ENCODE assay signal across 8 mouse cellular contexts in genomic region chr9:73968641-73969121, GRCm38 (mm10). TPM values are rescaled to one million over a fixed set of nuclear protein-coding genes. Genes with fewer than 3 reads are reported as not detected.
DNase-seq lines count a peak whose midpoint lies in the region; ATAC-seq and TF ChIP-seq lines count a peak whose summit lies in the region.

Unc13c (minus strand) TSS chr9:73968966.

- peaks cover 2% of the 10 kb centered on the region; the same call in 1 of the 2 replicates for H3K4me1 ChIP-seq in kidney, adult 2 months (ENCODE audit: control insufficient read depth, insufficient read depth, low read length)
- H3K4me1 ChIP-seq in heart, embryonic 13.5 days: peaks cover 44% of the 10 kb centered on the region

- no peak for ATAC-seq in heart, embryonic 13.5 days (ENCODE audit: extremely low read depth, insufficient number of reproducible peaks, low FRiP score, low TSS enrichment)

- no peaks in the 10 kb centered on the region for H3K36me3 ChIP-seq in kidney, adult 2 months (ENCODE audit: control insufficient read depth, insufficient read depth, low read length)
- H3K36me3 ChIP-seq in heart, embryonic 13.5 days: no peaks in the 10 kb centered on the region

- no peak within 1 kb of the TSS; the same call in 1 of the 2 replicates for H3K4me3 ChIP-seq in kidney, adult 2 months (ENCODE audit: insufficient read depth, low read depth, low read length)
- peak within 1 kb of the TSS; percentile 58 for H3K4me3 ChIP-seq in heart, embryonic 13.5 days
- H3K4me3 ChIP-seq in layer of hippocampus, adult 2 months: peak within 1 kb of the TSS; percentile 56

- H3K4me2 ChIP-seq in heart, embryonic 13.5 days: peak within 1 kb of the TSS; percentile 69

- TF ChIP-seq CTCF in kidney, adult 2 months (conservative IDR thresholded peaks at IDR 0.05; ENCODE audit: insufficient read depth, insufficient read length, low read depth, low read length): no peak
- peak; percentile 60 for TF ChIP-seq CTCF in layer of hippocampus, adult 2 months (conservative IDR thresholded peaks at IDR 0.05)

- H3K27me3 ChIP-seq in kidney, adult 2 months (replicated peaks; ENCODE audit: control insufficient read depth, insufficient read depth, low read length): no peaks in the 10 kb centered on the region
- no peaks in the 10 kb centered on the region for H3K27me3 ChIP-seq in heart, embryonic 13.5 days (replicated peaks)

- TF ChIP-seq POLR2A in kidney, adult 2 months (IDR thresholded peaks at IDR 0.05; ENCODE audit: low read depth, low read length): no peak

- peak within 1 kb of the TSS; percentile 77 for H3K9ac ChIP-seq in heart, embryonic 13.5 days

- H3K27ac ChIP-seq in kidney, adult 2 months (ENCODE audit: insufficient read depth, low read depth, low read length): no peak within 1 kb of the TSS
- H3K27ac ChIP-seq in heart, embryonic 13.5 days (replicated peaks): peak within 1 kb of the TSS; percentile 22
- H3K27ac ChIP-seq in layer of hippocampus, adult 2 months: no peak within 1 kb of the TSS; the same call in 1 of the 2 replicates

- no peaks in the 10 kb centered on the region for H3K9me3 ChIP-seq in heart, embryonic 13.5 days

- DNase-seq in kidney, adult 2 months: peak; percentile 23
- DNase-seq in kidney, adult 8-10 months: no peak
- peak; percentile 67 for DNase-seq in embryo, embryonic 11 days
- peak; percentile 9 to 21 for DNase-seq in layer of hippocampus, adult 2 months (ENCODE audit: low spot score in 2 of 2)
- DNase-seq in lung, postnatal 36 days: peak; percentile 1
- DNase-seq in right cerebral cortex, postnatal 4 days: peak; percentile 55
- DNase-seq in thymus, postnatal 0 days (ENCODE audit: low spot score): no peak

- 7% methylated on average over 17 of the region's 17 CpGs for WGBS in kidney, adult 2 months
- 1% methylated on average over 17 of the region's 17 CpGs for WGBS in heart, embryonic 13.5 days

RNA-seq across cellular contexts. Expression of gene Unc13c, which starts in this region (rescaled TPM):
- polyA plus RNA-seq in kidney, adult 2 months (2012; rRNA removed): 0.18 and 0.28 TPM in 2 replicates
- polyA plus RNA-seq in heart, embryonic 13.5 days (2015; fragmentation: Nextera tagmentation; extraction: Ambion mirVana): 2.2 and 2.7 TPM in 2 replicates
- total RNA-seq in layer of hippocampus, adult 2 months (2021): 1 to 10 TPM; 6.8 to 7.2 TPM
- polyA plus RNA-seq in thymus, postnatal 0 days (2015; fragmentation: Nextera tagmentation; extraction: Ambion mirVana): 0.01 TPM in 1 of 2 replicates, not detected in the other

Comparison
In these comparisons a context has a peak if more than half of its experiments do, and no peak if none do; other contexts are left out.
1. Peak in DNase-seq in kidney, adult 2 months; RNA of the gene not detected or under 1 TPM.
2. DNase-seq: peak in embryo, embryonic 11 days (single experiment), layer of hippocampus, adult 2 months (2 of 2), lung, postnatal 36 days (single experiment) and right cerebral cortex, postnatal 4 days (single experiment); none in kidney, adult 8-10 months (0 of 2) and thymus, postnatal 0 days (single experiment).